Mouse (Mus musculus) liver, adult 2 months (tissue): ENCODE measurements at regions not wholly inside any gene's neighbourhood (a gene's known extent, or its start where the extent isn't known, plus 50 kb on each side); places are given as distances from the start of the nearest gene placed in this dataset.

Experiments used
- CTCF ChIP-seq: fragments of 200-500 bp; IDR thresholded peaks from 2 replicates; pipeline ENCODE4 v1.5.1; 2011; ENCODE audit warnings: low read depth, low read length, control low read depth
- POLR2A ChIP-seq: fragments of 200-500 bp; IDR thresholded peaks from 2 replicates; pipeline ENCODE4 v1.6.1; 2011; ENCODE audit warnings: low read length, control low read depth; ENCODE audit not compliant: insufficient read depth; ENCODE audit errors: extremely low read depth

- TF ChIP-seq CTCF (no peak), POLR2A (no peak)
Observed at GRCm38 (mm10) chr3:51066373-51066772, 157.9 kb upstream of the Noct start.
